20 mouse cellular contexts compared by ENCODE assay signal in the genomic region with DNA sequence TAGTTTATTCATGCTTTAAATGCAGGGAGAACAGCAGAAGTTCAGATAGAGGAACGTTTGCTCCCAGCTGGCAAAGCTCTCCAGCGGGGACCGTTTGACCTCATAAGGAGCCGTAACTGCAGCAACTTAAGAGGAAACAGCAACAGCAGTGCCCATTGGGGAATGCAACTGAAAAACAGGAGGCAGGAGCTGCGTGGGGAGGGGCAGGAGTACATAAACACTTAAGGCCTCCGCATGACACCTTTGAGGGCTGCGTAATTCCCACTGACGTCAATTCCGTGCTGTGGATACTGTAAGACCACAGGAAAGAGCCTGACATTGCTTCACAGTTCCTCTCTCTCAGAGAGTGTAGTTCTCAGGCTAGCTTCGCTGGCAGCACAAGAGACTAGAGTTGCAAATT.
DNase-seq lines count a peak whose midpoint lies in the region; ATAC-seq lines count a peak whose summit lies in the region.
"Had no signal": no experiment of that assay in that cellular context is flagged by ENCODE, and none has a peak within 500 bp of the region (broad histone marks: within the 10 kb centered on the region; RNA-seq: fewer than 3 reads in every experiment).

No protein-coding gene starts in this region.

- ATAC-seq in granulocyte monocyte progenitor cell, adult 5-6 weeks (replicated peaks; ENCODE audit: poor library complexity, severe bottlenecking), result peak; percentile 96
- ATAC-seq in kidney, embryonic 15.5 days (replicated peaks; ENCODE audit: low FRiP score), result no peak
- ATAC-seq: hindbrain, embryonic 16.5 days had no signal

- H3K4me2 ChIP-seq in kidney, embryonic 15.5 days, result no peak overlapping the region
- H3K4me2 ChIP-seq: liver, embryonic 15.5 days; midbrain, embryonic 11.5 days had no signal

- no peak overlapping the region for H3K4me3 ChIP-seq in midbrain, embryonic 10.5 days
- H3K4me3 ChIP-seq in kidney, embryonic 15.5 days (replicated peaks), result no peak overlapping the region
- H3K4me3 ChIP-seq: heart, embryonic 10.5 days; liver, embryonic 15.5 days; myocyte had no signal

- H3K27me3 ChIP-seq in midbrain, embryonic 10.5 days (ENCODE audit: low read depth, poor library complexity, severe bottlenecking), result no peaks in the 10 kb centered on the region
- no peaks in the 10 kb centered on the region for H3K27me3 ChIP-seq in kidney, embryonic 15.5 days
- H3K27me3 ChIP-seq: liver, embryonic 15.5 days had no signal

- no peaks in the 10 kb centered on the region for H3K36me3 ChIP-seq in midbrain, embryonic 10.5 days
- H3K36me3 ChIP-seq in kidney, embryonic 15.5 days, result no peaks in the 10 kb centered on the region
- H3K36me3 ChIP-seq: heart, embryonic 10.5 days; liver, embryonic 15.5 days had no signal

- no peak overlapping the region for H3K27ac ChIP-seq in midbrain, embryonic 10.5 days (replicated peaks)
- H3K27ac ChIP-seq in kidney, embryonic 15.5 days, result no peak overlapping the region
- H3K27ac ChIP-seq: heart, embryonic 10.5 days; liver, embryonic 15.5 days had no signal

- no peaks in the 10 kb centered on the region for H3K4me1 ChIP-seq in midbrain, embryonic 10.5 days
- H3K4me1 ChIP-seq in kidney, embryonic 15.5 days, result peaks cover 16% of the 10 kb centered on the region
- H3K4me1 ChIP-seq: liver, embryonic 15.5 days had no signal

- peak; percentile 24 for DNase-seq in gastrocnemius, adult 18-20 months (ENCODE audit: low spot score)
- no peak for DNase-seq in gastrocnemius, postnatal 10 days
- peak; percentile 29 for DNase-seq in 416B (ENCODE audit: low read depth)
- DNase-seq in lung, postnatal 4 days, result peak; percentile 45 to 69
- no peak for DNase-seq in right cerebral cortex, postnatal 10 days (ENCODE audit: low spot score in 2 of 2)
- no peak for DNase-seq in midbrain, embryonic 10.5 days (ENCODE audit: low spot score)
- DNase-seq: cerebellum, postnatal 36 days; heart, postnatal 14 days; kidney, adult 11 months; kidney, postnatal 36 days; left cerebral cortex, postnatal 4 days; right cerebral cortex, postnatal 14 days; thymus, adult 2 months had no signal

- no peak overlapping the region for H3K9ac ChIP-seq in kidney, embryonic 15.5 days
- H3K9ac ChIP-seq: liver, embryonic 15.5 days had no signal

- WGBS in midbrain, embryonic 10.5 days, result 80% methylated on average over 10 of the region's 10 CpGs
- 69% methylated on average over 10 of the region's 10 CpGs for WGBS in kidney, embryonic 15.5 days

- no peaks in the 10 kb centered on the region for H3K9me3 ChIP-seq in midbrain, embryonic 10.5 days (replicated peaks)
- H3K9me3 ChIP-seq in kidney, embryonic 15.5 days (replicated peaks), result no peaks in the 10 kb centered on the region
- H3K9me3 ChIP-seq: heart, embryonic 10.5 days; liver, embryonic 15.5 days had no signal

Comparison
In these comparisons a context has a peak if more than half of its experiments do, and no peak if none do; other contexts are left out.
1. DNase-seq: peak in gastrocnemius, adult 18-20 months (single experiment), 416B (single experiment) and lung, postnatal 4 days (2 of 2); none in gastrocnemius, postnatal 10 days (single experiment), right cerebral cortex, postnatal 10 days (0 of 2) and midbrain, embryonic 10.5 days (single experiment).